Mouse (Mus musculus): Measurements from ENCODE around the gene Plekha5. TPM values are rescaled to one million over a fixed set of nuclear protein-coding genes. Genes with fewer than 3 reads are reported as not detected.

Gene Plekha5
- polyA plus RNA-seq, 1 experiment from 2014 or later, result 35.5 TPM

DNA sequence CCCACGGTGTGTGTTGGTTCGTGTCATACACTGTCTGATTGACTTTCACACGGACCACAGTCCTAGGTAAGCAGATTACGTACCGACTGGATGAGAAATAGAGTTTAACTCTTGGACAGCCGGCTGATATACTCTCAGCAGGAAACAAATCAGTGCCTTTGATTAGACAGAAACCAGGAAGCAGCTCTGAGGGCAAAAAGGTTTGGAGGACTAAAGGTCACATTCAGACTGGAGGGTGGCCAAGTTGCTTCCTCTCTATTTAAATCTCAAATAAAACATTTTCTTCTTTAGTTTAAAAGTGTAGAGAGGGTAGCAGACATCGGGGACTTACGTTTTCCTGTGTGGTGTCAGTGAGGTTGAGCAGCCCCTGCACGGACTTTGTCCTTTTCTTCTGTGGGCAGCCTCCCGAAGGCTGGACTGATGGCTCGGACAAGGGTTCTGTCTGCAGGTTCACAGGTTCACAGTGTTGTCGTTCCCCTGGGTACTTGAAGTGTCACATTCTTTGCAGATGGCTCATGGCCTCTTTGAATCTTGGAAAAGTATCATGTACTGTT lies 122.9 kb downstream of the Plekha5 start:
- no peak overlapping the region for H3K4me2 ChIP-seq (ENCODE audit: low read depth, low read length)
- H3K9ac ChIP-seq (ENCODE audit: low read length), result no peak overlapping the region
- no peak for ATAC-seq (ENCODE audit: low read depth)
- H3K27me3 ChIP-seq (ENCODE audit: control insufficient read depth, insufficient read depth, low read depth, low read length), result no peaks in the 10 kb centered on the region
- no peak overlapping the region for H3K4me3 ChIP-seq (ENCODE audit: low read length)
- no peaks in the 10 kb centered on the region for H3K9me3 ChIP-seq (ENCODE audit: control insufficient read depth, low read length)
- H3K27ac ChIP-seq (ENCODE audit: low read length), result no peak overlapping the region
- peaks cover 18% of the 10 kb centered on the region; the same call in 1 of the 2 replicates for H3K36me3 ChIP-seq (ENCODE audit: control insufficient read depth, insufficient read depth, low read length)
- 39% methylated on average over 12 of the region's 12 CpGs for WGBS
- H3K4me1 ChIP-seq (replicated peaks; ENCODE audit: control insufficient read depth, insufficient read depth, low read length), result peaks cover 3% of the 10 kb centered on the region; the same call in 1 of the 2 replicates

DNA sequence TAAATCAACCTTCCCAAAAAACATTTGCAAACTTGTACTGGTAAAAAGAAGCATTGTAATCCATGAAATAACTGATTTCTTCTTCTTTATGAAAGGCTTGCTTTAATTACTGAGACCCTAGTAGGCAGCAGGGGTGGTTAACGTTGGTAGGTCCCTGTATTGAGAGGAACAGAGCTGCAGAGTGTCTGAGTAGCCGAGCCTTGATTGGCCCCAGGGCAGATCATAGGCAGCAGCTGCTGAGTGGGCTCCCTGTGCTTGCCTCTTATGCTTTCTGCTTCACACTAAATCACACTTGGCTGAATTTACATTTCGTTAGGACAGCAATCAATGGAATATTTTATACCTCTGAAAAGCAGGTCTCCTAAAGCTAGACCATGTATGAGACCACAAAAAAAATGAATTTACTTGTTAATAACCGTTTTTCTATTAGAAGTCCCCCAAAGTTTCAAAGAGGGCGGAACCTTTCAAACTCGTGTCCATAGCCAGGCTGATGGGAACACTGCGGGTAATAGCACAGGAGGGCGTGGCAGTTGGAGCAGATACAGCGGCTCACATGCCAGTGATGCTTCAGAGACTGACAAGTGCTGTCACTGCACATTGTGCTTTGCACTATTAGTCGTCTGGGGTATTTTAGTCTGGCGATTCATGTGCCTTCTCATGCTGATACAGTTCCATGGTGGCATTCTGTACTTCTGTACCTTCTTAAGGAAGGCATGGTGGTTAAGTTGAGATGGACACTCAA lies 123.5 kb downstream of the Plekha5 start:
- H3K4me1 ChIP-seq (replicated peaks; ENCODE audit: control insufficient read depth, insufficient read depth, low read length), result peaks cover 3% of the 10 kb centered on the region; the same call in 1 of the 2 replicates
- H3K27ac ChIP-seq (ENCODE audit: low read length), result no peak overlapping the region
- H3K4me2 ChIP-seq (ENCODE audit: low read depth, low read length), result no peak overlapping the region
- ATAC-seq (ENCODE audit: low read depth), result no peak
- no peak overlapping the region for H3K9ac ChIP-seq (ENCODE audit: low read length)
- no peaks in the 10 kb centered on the region for H3K27me3 ChIP-seq (ENCODE audit: control insufficient read depth, insufficient read depth, low read depth, low read length)
- H3K4me3 ChIP-seq (ENCODE audit: low read length), result no peak overlapping the region
- H3K9me3 ChIP-seq (ENCODE audit: control insufficient read depth, low read length), result no peaks in the 10 kb centered on the region
- H3K36me3 ChIP-seq (ENCODE audit: control insufficient read depth, insufficient read depth, low read length), result peaks cover 22% of the 10 kb centered on the region; the same call in 1 of the 2 replicates
- 75% methylated on average over 11 of the region's 11 CpGs for WGBS

DNA sequence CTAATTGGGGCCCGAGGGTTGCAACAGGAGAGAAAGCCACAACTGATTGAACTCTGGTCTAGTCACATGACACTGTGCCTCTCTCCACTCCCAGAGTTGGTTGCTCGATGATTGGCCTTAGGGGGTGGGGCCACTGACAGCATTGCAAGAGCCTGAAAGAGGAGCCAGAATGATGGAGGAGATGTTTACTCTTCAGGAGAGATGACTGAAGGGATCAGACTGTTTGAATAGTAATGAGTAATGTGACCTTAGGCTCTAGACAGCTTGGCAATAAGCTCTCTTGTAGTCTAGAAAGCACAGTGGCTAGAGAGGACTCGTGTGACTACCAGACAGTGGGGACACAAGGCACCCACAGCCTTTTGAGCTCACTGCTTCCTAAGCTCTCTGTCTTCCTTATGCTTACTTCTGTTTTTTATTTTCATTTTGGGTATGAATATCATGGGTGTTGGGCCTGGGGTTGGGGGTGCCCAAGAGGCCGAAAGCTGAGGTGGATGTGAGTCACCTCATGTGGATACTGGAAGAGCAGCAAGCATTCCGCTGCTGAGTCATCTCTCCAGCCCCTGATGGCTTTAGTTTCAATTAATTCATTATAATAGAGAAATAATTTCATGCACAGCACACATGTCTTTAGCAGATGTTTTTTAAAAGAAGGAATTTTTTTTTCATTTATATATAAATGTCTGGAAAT lies 124.4 kb downstream of the Plekha5 start:
- H3K4me1 ChIP-seq (replicated peaks; ENCODE audit: control insufficient read depth, insufficient read depth, low read length), result peaks cover 3% of the 10 kb centered on the region; the same call in 1 of the 2 replicates
- H3K27ac ChIP-seq (ENCODE audit: low read length), result no peak overlapping the region
- H3K4me3 ChIP-seq (ENCODE audit: low read length), result no peak overlapping the region
- H3K36me3 ChIP-seq (ENCODE audit: control insufficient read depth, insufficient read depth, low read length), result peaks cover 18% of the 10 kb centered on the region; the same call in 1 of the 2 replicates
- no peak for ATAC-seq (ENCODE audit: low read depth)
- WGBS, result 60% methylated on average over 5 of the region's 5 CpGs
- no peak overlapping the region for H3K4me2 ChIP-seq (ENCODE audit: low read depth, low read length)
- H3K9me3 ChIP-seq (ENCODE audit: control insufficient read depth, low read length), result no peaks in the 10 kb centered on the region
- H3K27me3 ChIP-seq (ENCODE audit: control insufficient read depth, insufficient read depth, low read depth, low read length), result no peaks in the 10 kb centered on the region
- no peak overlapping the region for H3K9ac ChIP-seq (ENCODE audit: low read length)

DNA sequence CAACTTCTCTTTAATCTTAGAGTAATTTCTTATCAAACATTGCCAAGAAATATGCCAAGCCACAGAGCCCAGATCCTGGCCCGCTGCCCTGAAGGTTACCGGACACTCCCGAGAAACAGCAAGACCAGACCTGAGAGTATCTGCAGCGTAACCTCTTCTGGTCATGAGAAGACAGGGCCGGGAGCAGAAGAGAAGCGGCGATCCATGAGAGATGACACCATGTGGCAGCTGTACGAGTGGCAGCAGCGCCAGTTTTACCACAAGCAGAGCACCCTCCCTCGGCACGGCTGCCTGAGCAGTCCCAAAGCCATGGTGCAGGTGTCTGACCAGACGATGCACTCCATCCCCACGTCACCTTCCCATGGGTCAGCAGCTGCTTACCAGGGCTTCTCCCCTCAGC lies 126.9 kb downstream of the Plekha5 start:
- Histone ChIP-seq H3K27ac (ENCODE audit: low read length) (no peak overlapping the region), H3K9ac (ENCODE audit: low read length) (no peak overlapping the region), H3K27me3 (ENCODE audit: control insufficient read depth, insufficient read depth, low read depth, low read length) (no peaks in the 10 kb centered on the region), H3K9me3 (ENCODE audit: control insufficient read depth, low read length) (no peaks in the 10 kb centered on the region), H3K36me3 (ENCODE audit: control insufficient read depth, insufficient read depth, low read length) (peaks cover 11% of the 10 kb centered on the region; the same call in 1 of the 2 replicates), H3K4me1 (replicated peaks; ENCODE audit: control insufficient read depth, insufficient read depth, low read length) (peaks cover 3% of the 10 kb centered on the region; the same call in 1 of the 2 replicates), H3K4me3 (ENCODE audit: low read length) (no peak overlapping the region), H3K4me2 (ENCODE audit: low read depth, low read length) (no peak overlapping the region)
- 86% methylated on average over 13 of the region's 13 CpGs for WGBS
- ATAC-seq (ENCODE audit: low read depth), result no peak

DNA sequence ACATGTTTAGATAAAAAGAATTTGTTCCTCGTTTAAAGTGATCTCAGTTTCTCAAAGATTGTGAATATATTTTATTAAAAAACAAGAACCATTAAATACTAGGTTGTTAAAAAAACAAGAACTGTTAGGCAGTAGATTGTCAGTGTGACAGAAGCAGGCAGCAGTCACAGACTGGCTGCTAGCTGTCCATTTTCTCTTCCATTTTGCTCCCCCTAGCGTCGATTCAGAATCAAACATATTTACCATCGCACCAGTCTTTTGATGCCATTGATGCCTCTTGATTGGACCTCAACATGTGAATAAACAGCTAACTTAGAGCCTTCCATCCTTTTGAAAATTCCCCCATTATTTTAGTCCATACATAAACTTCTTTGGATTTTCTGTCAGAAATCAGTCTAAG lies 130.4 kb downstream of the Plekha5 start:
- Histone ChIP-seq H3K4me3 (ENCODE audit: low read length) (no peak overlapping the region), H3K9me3 (ENCODE audit: control insufficient read depth, low read length) (no peaks in the 10 kb centered on the region), H3K9ac (ENCODE audit: low read length) (no peak overlapping the region), H3K36me3 (ENCODE audit: control insufficient read depth, insufficient read depth, low read length) (peaks cover 9% of the 10 kb centered on the region; the same call in 1 of the 2 replicates), H3K4me2 (ENCODE audit: low read depth, low read length) (no peak overlapping the region), H3K27me3 (ENCODE audit: control insufficient read depth, insufficient read depth, low read depth, low read length) (no peaks in the 10 kb centered on the region), H3K27ac (ENCODE audit: low read length) (no peak overlapping the region), H3K4me1 (replicated peaks; ENCODE audit: control insufficient read depth, insufficient read depth, low read length) (no peaks in the 10 kb centered on the region)
- 59% methylated on average over 4 of the region's 4 CpGs for WGBS
- ATAC-seq (ENCODE audit: low read depth), result no peak

DNA sequence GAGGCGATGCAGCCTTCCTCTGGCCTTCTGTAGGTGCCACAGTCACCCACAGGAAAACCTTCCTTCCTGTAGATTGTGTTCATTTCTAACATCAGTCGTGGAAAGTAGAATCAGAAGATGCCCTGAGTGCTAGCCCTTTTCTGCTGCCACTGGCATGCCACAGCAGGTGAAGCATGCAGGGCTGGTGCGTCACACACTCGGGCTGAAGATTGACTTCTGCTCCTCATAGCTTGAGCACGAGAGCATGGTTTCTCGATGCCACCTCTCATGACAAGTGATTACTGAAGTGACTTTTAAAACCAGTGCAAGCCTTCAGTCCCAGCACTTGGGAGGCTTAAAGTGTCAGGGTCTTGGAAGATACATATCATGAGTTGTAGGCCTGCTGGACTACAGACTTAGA lies 135.6 kb downstream of the Plekha5 start:
- Histone ChIP-seq H3K27me3 (ENCODE audit: control insufficient read depth, insufficient read depth, low read depth, low read length) (no peaks in the 10 kb centered on the region), H3K27ac (ENCODE audit: low read length) (no peak overlapping the region), H3K36me3 (ENCODE audit: control insufficient read depth, insufficient read depth, low read length) (0 out of 2 replicates have a peak, but pooled peaks cover 1% of the 10 kb centered on the region), H3K4me3 (ENCODE audit: low read length) (no peak overlapping the region), H3K9ac (ENCODE audit: low read length) (no peak overlapping the region), H3K9me3 (ENCODE audit: control insufficient read depth, low read length) (no peaks in the 10 kb centered on the region), H3K4me1 (replicated peaks; ENCODE audit: control insufficient read depth, insufficient read depth, low read length) (no peaks in the 10 kb centered on the region), H3K4me2 (ENCODE audit: low read depth, low read length) (no peak overlapping the region)
- WGBS, result 77% methylated on average over 6 of the region's 6 CpGs
- ATAC-seq (ENCODE audit: low read depth), result no peak

DNA sequence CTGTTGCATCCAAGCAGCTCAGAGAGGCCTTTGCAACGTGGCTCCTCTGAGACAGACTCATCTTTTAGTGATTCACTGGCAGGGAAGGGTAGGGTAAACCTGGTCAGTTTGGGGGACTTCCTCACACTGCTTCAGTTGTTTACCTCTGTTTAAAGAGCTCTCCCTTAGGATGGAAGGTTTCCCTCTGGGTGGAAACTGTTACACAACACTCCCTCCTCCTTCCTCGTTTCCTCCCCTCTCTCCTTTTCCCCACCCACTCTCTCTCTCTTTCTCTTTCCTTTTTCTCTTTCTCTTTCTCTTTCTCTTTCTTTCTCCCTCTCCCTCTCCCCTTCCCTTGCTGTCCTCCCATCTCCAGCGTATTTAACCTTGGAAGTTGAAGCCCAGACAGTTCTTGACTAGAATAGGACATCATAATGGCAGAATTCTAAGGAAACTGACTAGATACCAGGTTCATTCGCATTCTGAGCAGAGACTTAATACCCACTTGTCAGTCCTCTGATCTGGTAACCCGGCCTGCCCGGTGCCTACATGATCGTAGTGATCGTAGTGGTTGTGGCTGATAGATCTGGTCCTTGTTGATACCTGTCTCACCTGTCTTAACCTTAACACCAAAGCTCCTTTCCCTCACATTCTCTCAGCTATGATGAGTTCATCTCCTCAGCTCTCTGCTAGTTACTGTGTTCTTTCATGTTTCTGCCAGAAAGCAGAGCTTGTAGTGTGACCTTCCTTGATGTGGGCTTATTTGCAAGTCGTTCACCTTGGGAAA lies 137.5 kb downstream of the Plekha5 start:
- Histone ChIP-seq H3K4me2 (ENCODE audit: low read depth, low read length) (no peak overlapping the region), H3K4me3 (ENCODE audit: low read length) (no peak overlapping the region), H3K27me3 (ENCODE audit: control insufficient read depth, insufficient read depth, low read depth, low read length) (no peaks in the 10 kb centered on the region), H3K9me3 (ENCODE audit: control insufficient read depth, low read length) (no peaks in the 10 kb centered on the region), H3K9ac (ENCODE audit: low read length) (no peak overlapping the region), H3K36me3 (ENCODE audit: control insufficient read depth, insufficient read depth, low read length) (0 out of 2 replicates have a peak, but pooled peaks cover 2% of the 10 kb centered on the region), H3K4me1 (replicated peaks; ENCODE audit: control insufficient read depth, insufficient read depth, low read length) (no peaks in the 10 kb centered on the region), H3K27ac (ENCODE audit: low read length) (no peak overlapping the region)
- no peak for ATAC-seq (ENCODE audit: low read depth)
- 75% methylated on average over 9 of the region's 9 CpGs for WGBS

DNA sequence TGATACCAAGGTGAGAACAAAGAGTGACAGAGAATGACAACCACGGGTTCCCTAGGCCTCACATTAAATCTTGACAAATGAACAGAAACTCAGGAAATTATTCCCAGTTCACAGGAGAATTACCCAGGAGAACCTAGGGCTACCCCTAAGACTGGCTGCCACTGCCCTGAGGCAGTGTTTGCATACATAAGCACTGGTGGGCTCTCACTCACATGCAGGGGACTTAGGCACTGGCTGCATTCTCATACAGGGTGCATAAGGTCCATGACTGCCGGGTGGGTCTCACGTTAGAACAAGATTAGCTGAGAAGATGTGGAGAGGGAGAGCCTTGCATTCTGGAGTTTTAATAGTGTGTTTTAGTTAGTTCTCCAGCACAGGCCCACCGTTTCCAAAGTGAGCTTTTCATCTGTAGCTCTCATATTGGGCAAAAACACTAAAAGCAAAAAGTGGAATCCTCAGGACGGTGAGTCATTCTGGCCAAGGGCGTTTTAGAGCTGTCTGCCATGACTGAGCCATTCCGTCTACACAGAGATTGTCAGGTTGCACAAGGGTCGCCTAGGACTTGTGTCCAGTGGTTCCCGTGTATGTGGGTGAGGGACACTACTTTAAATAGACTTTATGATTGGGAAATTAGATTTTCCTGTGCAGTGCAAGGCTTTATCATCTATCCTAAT lies 138.2 kb downstream of the Plekha5 start:
- Histone ChIP-seq H3K36me3 (ENCODE audit: control insufficient read depth, insufficient read depth, low read length) (0 out of 2 replicates have a peak, but pooled peaks cover 4% of the 10 kb centered on the region), H3K4me3 (ENCODE audit: low read length) (no peak overlapping the region), H3K9me3 (ENCODE audit: control insufficient read depth, low read length) (no peaks in the 10 kb centered on the region), H3K27me3 (ENCODE audit: control insufficient read depth, insufficient read depth, low read depth, low read length) (no peaks in the 10 kb centered on the region), H3K4me1 (replicated peaks; ENCODE audit: control insufficient read depth, insufficient read depth, low read length) (no peaks in the 10 kb centered on the region), H3K9ac (ENCODE audit: low read length) (no peak overlapping the region), H3K4me2 (ENCODE audit: low read depth, low read length) (no peak overlapping the region), H3K27ac (ENCODE audit: low read length) (no peak overlapping the region)
- no peak for ATAC-seq (ENCODE audit: low read depth)
- WGBS, result 81% methylated on average over 9 of the region's 9 CpGs
